Comparison of ENCODE assay signal across 21 mouse cellular contexts in genomic region chr1:52066694-52067093, GRCm38 (mm10). TPM values are rescaled to one million over a fixed set of nuclear protein-coding genes. Genes with fewer than 3 reads are reported as not detected.
A peak's percentile ranks its signal among the peaks of the same experiment; 100 is the strongest.
DNase-seq lines count a peak whose midpoint lies in the region; ATAC-seq lines count a peak whose summit lies in the region.
"Had no signal": no experiment of that assay in that cellular context is flagged by ENCODE, and none has a peak within 500 bp of the region (broad histone marks: within the 10 kb centered on the region; RNA-seq: fewer than 3 reads in every experiment).

No protein-coding gene starts in this region.

- no peak overlapping the region for H3K4me2 ChIP-seq in kidney, embryonic 16.5 days (replicated peaks; ENCODE audit: low read depth, low read length)
- no peak overlapping the region for H3K4me2 ChIP-seq in liver, embryonic 12.5 days
- H3K4me2 ChIP-seq: embryonic facial prominence, embryonic 15.5 days; heart, embryonic 11.5 days; hindbrain, embryonic 15.5 days had no signal

- H3K27me3 ChIP-seq in kidney, embryonic 16.5 days (ENCODE audit: insufficient read depth, low read length), result no peaks in the 10 kb centered on the region
- no peaks in the 10 kb centered on the region for H3K27me3 ChIP-seq in liver, embryonic 12.5 days (replicated peaks)
- H3K27me3 ChIP-seq: embryonic facial prominence, embryonic 15.5 days; hindbrain, embryonic 15.5 days had no signal

- no peak overlapping the region for H3K27ac ChIP-seq in kidney, embryonic 16.5 days (ENCODE audit: low read length)
- no peak overlapping the region for H3K27ac ChIP-seq in liver, embryonic 12.5 days
- H3K27ac ChIP-seq: embryonic facial prominence, embryonic 15.5 days; forebrain, embryonic 10.5 days; gastrocnemius, adult 2 months; hindbrain, embryonic 15.5 days had no signal

- no peak overlapping the region for H3K4me3 ChIP-seq in kidney, embryonic 16.5 days (ENCODE audit: low read length)
- no peak overlapping the region for H3K4me3 ChIP-seq in liver, embryonic 12.5 days
- H3K4me3 ChIP-seq: embryonic facial prominence, embryonic 15.5 days; erythroblast, embryonic 14.5 days; forebrain, embryonic 10.5 days; gastrocnemius, adult 2 months; hindbrain, embryonic 15.5 days had no signal

- no peaks in the 10 kb centered on the region for H3K9me3 ChIP-seq in kidney, embryonic 16.5 days (ENCODE audit: low read length)
- no peaks in the 10 kb centered on the region for H3K9me3 ChIP-seq in liver, embryonic 12.5 days (replicated peaks)
- H3K9me3 ChIP-seq: embryonic facial prominence, embryonic 15.5 days; forebrain, embryonic 10.5 days; hindbrain, embryonic 15.5 days had no signal

- H3K36me3 ChIP-seq in kidney, embryonic 16.5 days (ENCODE audit: insufficient read depth, low read length), result no peaks in the 10 kb centered on the region
- H3K36me3 ChIP-seq in liver, embryonic 12.5 days, result no peaks in the 10 kb centered on the region
- H3K36me3 ChIP-seq: embryonic facial prominence, embryonic 15.5 days; forebrain, embryonic 10.5 days; hindbrain, embryonic 15.5 days had no signal

- ATAC-seq in CD4-positive, CD25-positive, alpha-beta regulatory T cell, adult 4 months, result peak; percentile 56
- ATAC-seq in megakaryocyte progenitor cell, adult 5-6 weeks (replicated peaks; ENCODE audit: poor library complexity), result peak; percentile 74
- ATAC-seq in kidney, embryonic 16.5 days (ENCODE audit: low FRiP score, low TSS enrichment), result no peak
- ATAC-seq in liver, embryonic 12.5 days, result no peak
- ATAC-seq: forebrain, embryonic 14.5 days had no signal

- WGBS in kidney, embryonic 16.5 days, result 80% methylated on average over 3 of the region's 3 CpGs
- WGBS in liver, embryonic 12.5 days (ENCODE audit: insufficient replicate concordance), result 17% methylated on average over 3 of the region's 3 CpGs

- DNase-seq in 416B (ENCODE audit: low read depth), result peak; percentile 15
- peak; percentile 3 for DNase-seq in c-Kit-positive CD71-negative TER-119-negative erythroid progenitor cells, embryonic 14.5 days (ENCODE audit: low read depth)
- DNase-seq in left cerebral cortex, adult 8-10 months (ENCODE audit: low spot score in 2 of 2), result no peak
- DNase-seq: adrenal gland, postnatal 10 days; cerebellum, adult 18-20 months; cerebellum, adult 9-11 months; cerebellum, postnatal 36 days; gastrocnemius, adult 2 months; heart, adult 18-20 months; heart, postnatal 36 days; kidney, adult 11 months had no signal

- H3K4me1 ChIP-seq in kidney, embryonic 16.5 days (ENCODE audit: insufficient read depth, low read length), result no peaks in the 10 kb centered on the region
- H3K4me1 ChIP-seq in liver, embryonic 12.5 days, result no peaks in the 10 kb centered on the region
- H3K4me1 ChIP-seq: embryonic facial prominence, embryonic 15.5 days; forebrain, embryonic 10.5 days; hindbrain, embryonic 15.5 days had no signal

- no peak overlapping the region for H3K9ac ChIP-seq in kidney, embryonic 16.5 days (replicated peaks; ENCODE audit: low read length)
- H3K9ac ChIP-seq in liver, embryonic 12.5 days, result no peak overlapping the region
- H3K9ac ChIP-seq: embryonic facial prominence, embryonic 15.5 days; hindbrain, embryonic 15.5 days had no signal

RNA-seq across cellular contexts. Expression of gene Stat1, which starts 52.5 kb away (rescaled TPM):
- 1,000 to 10,000 TPM in 1 of 2 experiments, 100 to 1,000 TPM in 1; 971 to 1,303 TPM for polyA plus RNA-seq in CD4-positive, CD25-positive, alpha-beta regulatory T cell, adult 4 months (2017; shearing (Covaris generic))
- total RNA-seq in megakaryocyte progenitor cell, adult 5-6 weeks (2015), result 55.9 and 59.4 TPM in 2 replicates
- 46.5 and 56.9 TPM in 2 replicates for total RNA-seq in megakaryocyte progenitor cell, adult 5-6 weeks (2017)
- total RNA-seq in left cerebral cortex, adult 8-10 months (2022), result 10 to 100 TPM; 21.4 to 26.0 (median 23.8) TPM
- polyA plus RNA-seq in kidney, embryonic 16.5 days (2015; fragmentation: Nextera tagmentation; extraction: Ambion mirVana), result 18.6 and 21.5 TPM in 2 replicates
- polyA plus RNA-seq in liver, embryonic 12.5 days (2016; fragmentation: Nextera tagmentation; extraction: Ambion mirVana), result 15.2 and 17.0 TPM in 2 replicates

Comparison
In these comparisons a context has a peak if more than half of its experiments do, and no peak if none do; other contexts are left out.
1. DNase-seq: peak in 416B (single experiment) and c-Kit-positive CD71-negative TER-119-negative erythroid progenitor cells, embryonic 14.5 days (single experiment); none in left cerebral cortex, adult 8-10 months (0 of 2).
2. ATAC-seq: peak in CD4-positive, CD25-positive, alpha-beta regulatory T cell, adult 4 months (single experiment) and megakaryocyte progenitor cell, adult 5-6 weeks (single experiment); none in kidney, embryonic 16.5 days (single experiment) and liver, embryonic 12.5 days (single experiment).
3. RNA of gene Stat1, which starts 52.5 kb away (polyA plus RNA-seq): 971 to 1,303 TPM in CD4-positive, CD25-positive, alpha-beta regulatory T cell, adult 4 months; 18.6 to 21.5 TPM in kidney, embryonic 16.5 days and 15.2 to 17.0 TPM in liver, embryonic 12.5 days; every median in the first group is over 10 times any median in the second.